Mouse (Mus musculus) T-helper 17 cell (primary cell): ENCODE measurements around the gene Rnf144a.
"Not testable (repeated sequence)": the region's sequence is repeated elsewhere in the genome, so short reads cannot be mapped to it uniquely, and the experiment has no call there.

Experiments
- in situ Hi-C, 2 experiments: fragments of 300-600 bp; cut with MboI, MseI; formaldehyde crosslinking; loops; 1 replicate in 1 of 2; 2 replicates in 1 of 2; pipeline ENCODE4 v1.15.1; 2025; ENCODE audit warnings: high pct_unique_total_duplicates in 2 of 2

Rnf144a gene

GRCm38 (mm10) chr12:26415104-26415771 lies at the start of gene Rnf144a:
TSS of gene Rnf144a (minus strand) at chr12:26415254.
- in situ Hi-C loops: no loop called here

GRCm38 (mm10) chr12:26460091-26460490 lies 45.0 kb upstream of the Rnf144a start:
- in situ Hi-C loops: no loop called here

GRCm38 (mm10) chr12:26456028-26456698 lies 41.1 kb upstream of the Rnf144a start, which contains the start of gene Rsad2:
TSS of gene Rsad2 (minus strand) at chr12:26456452.
- in situ Hi-C loops: no loop called here

GRCm38 (mm10) chr12:26454682-26455081 lies 39.6 kb upstream of the Rnf144a start:
- in situ Hi-C loops: no loop called here

GRCm38 (mm10) chr12:26452951-26453350 lies 37.9 kb upstream of the Rnf144a start:
- in situ Hi-C loops: no loop called here

- in situ Hi-C loops: no loop called here
Measured at GRCm38 (mm10) chr12:26451150-26451549, 36.1 kb upstream of the Rnf144a start.

- in situ Hi-C loops: no loop called here
Measured at GRCm38 (mm10) chr12:26449483-26449882, 34.4 kb upstream of the Rnf144a start.

- in situ Hi-C loops: no loop called here
Measured at GRCm38 (mm10) chr12:26446377-26447045, 31.5 kb upstream of the Rnf144a start.

- in situ Hi-C loops: no loop called here
Measured at GRCm38 (mm10) chr12:26444511-26444910, 29.5 kb upstream of the Rnf144a start.

- in situ Hi-C loops: no loop called here
Measured at GRCm38 (mm10) chr12:26444054-26444453, 29.0 kb upstream of the Rnf144a start.

- in situ Hi-C loops: no loop called here
Measured at GRCm38 (mm10) chr12:26439366-26439765, 24.3 kb upstream of the Rnf144a start.

- in situ Hi-C loops: no loop called here
Measured at GRCm38 (mm10) chr12:26437950-26438349, 22.9 kb upstream of the Rnf144a start.

- in situ Hi-C loops: no loop called here
Measured at GRCm38 (mm10) chr12:26436334-26436733, 21.3 kb upstream of the Rnf144a start.

GRCm38 (mm10) chr12:26428771-26429170 lies 13.7 kb upstream of the Rnf144a start:
- in situ Hi-C loops: not testable (repeated sequence)

GRCm38 (mm10) chr12:26424841-26425240 lies 9.8 kb upstream of the Rnf144a start:
- in situ Hi-C loops: no loop called here

- in situ Hi-C loops: no loop called here
Measured at GRCm38 (mm10) chr12:26418322-26418721, 3.3 kb upstream of the Rnf144a start.

GRCm38 (mm10) chr12:26416636-26417295 lies 1.7 kb upstream of the Rnf144a start:
- in situ Hi-C loops: no loop called here

- in situ Hi-C loops: no loop called here
Measured at GRCm38 (mm10) chr12:26414451-26415103, 477 bp downstream of the Rnf144a start.

GRCm38 (mm10) chr12:26413961-26414411 lies 1.1 kb downstream of the Rnf144a start:
- in situ Hi-C loops: no loop called here

GRCm38 (mm10) chr12:26412802-26413201 lies 2.3 kb downstream of the Rnf144a start:
- in situ Hi-C loops: no loop called here

- in situ Hi-C loops: no loop called here
Measured at GRCm38 (mm10) chr12:26411841-26412450, 3.1 kb downstream of the Rnf144a start.
